Mouse (Mus musculus) C2C12 (cell line): ENCODE data around the gene Zfp385b.

Experiments used
- CTCF ChIP-seq: IDR thresholded peaks from one replicate; pipeline ENCODE4 v1.5.1; 2011; ENCODE audit not compliant: control insufficient read depth, insufficient read depth, insufficient read length
- MAX ChIP-seq: IDR thresholded peaks from one replicate; pipeline ENCODE4 v1.6.1; 2011; ENCODE audit warnings: mild to moderate bottlenecking, control low read depth
- MYOD1 ChIP-seq: IDR thresholded peaks from one replicate; pipeline ENCODE4 v1.6.1; 2011; ENCODE audit warnings: low read depth; ENCODE audit not compliant: control insufficient read depth, insufficient read length
- MYOG ChIP-seq: IDR thresholded peaks from one replicate; pipeline ENCODE4 v1.6.1; 2011; ENCODE audit not compliant: control insufficient read depth, insufficient read length; ENCODE audit errors: extremely low read depth

DNA sequence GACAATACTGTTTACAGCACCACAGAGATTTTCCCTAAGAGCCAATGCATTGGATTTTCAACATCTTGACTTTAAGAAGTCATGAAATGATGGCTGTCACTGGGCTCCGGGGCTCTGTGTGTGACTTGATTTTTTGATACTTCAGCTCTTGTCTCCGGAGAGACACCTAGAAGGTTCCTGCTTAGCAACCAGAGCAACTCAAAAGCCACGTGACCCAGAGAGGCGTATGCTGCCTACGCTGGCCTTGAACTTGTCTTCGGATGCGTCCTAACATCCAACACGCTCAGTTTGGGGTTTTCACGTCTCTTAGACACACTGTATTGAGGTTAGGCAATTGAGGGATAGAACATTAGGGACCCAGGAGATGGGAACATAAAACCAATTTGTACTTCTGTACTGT, 407.3 kb downstream of the Zfp385b start:
- TF ChIP-seq CTCF (no peak), MAX (no peak), MYOD1 (no peak), MYOG (no peak)
